ENCODE assay signal across 5 mouse cellular contexts in genomic region chr14:53428447-53428846, GRCm38 (mm10).
DNase-seq lines count a peak whose midpoint lies in the region; ATAC-seq lines count a peak whose summit lies in the region.

No protein-coding gene starts in this region.

- DNase-seq in 416B (ENCODE audit: low read depth) = peak; percentile 4
- DNase-seq in induced T-regulatory cell, adult 2 months (ENCODE audit: low read depth) = peak; percentile 11

- peak; percentile 51 for ATAC-seq in CD4-positive, CD25-positive, alpha-beta regulatory T cell, adult 4 months
- peak; percentile 50; the same call in 1 of the 2 replicates for ATAC-seq in common myeloid progenitor, adult 5-6 weeks (replicated peaks; ENCODE audit: low read depth, poor library complexity, severe bottlenecking)
- 0 out of 2 replicates have a peak, but pooled peaks have one; percentile 47 for ATAC-seq in megakaryocyte-erythroid progenitor cell, adult 5-6 weeks (replicated peaks; ENCODE audit: low FRiP score, low TSS enrichment, poor library complexity, severe bottlenecking)

Comparison
In these comparisons a context has a peak if more than half of its experiments do, and no peak if none do; other contexts are left out.
1. Peak in every context shown above with its lines: DNase-seq and ATAC-seq.